Mouse (Mus musculus): ENCODE measurements around the gene Nr4a3. TPM values are rescaled to one million over a fixed set of nuclear protein-coding genes. Genes with fewer than 3 reads are reported as not detected.
A peak's percentile ranks its signal among the peaks of the same experiment; 100 is the strongest.

Gene Nr4a3
- total RNA-seq, 2 experiments from 2014 or later: 6.1 to 11.0 TPM

- no peak for DNase-seq
Measured at GRCm38 (mm10) chr4:48110331-48110730, 65.4 kb downstream of the Nr4a3 start.

- DNase-seq: no peak
Measured at GRCm38 (mm10) chr4:48116191-48116590, 71.2 kb downstream of the Nr4a3 start.

DNA sequence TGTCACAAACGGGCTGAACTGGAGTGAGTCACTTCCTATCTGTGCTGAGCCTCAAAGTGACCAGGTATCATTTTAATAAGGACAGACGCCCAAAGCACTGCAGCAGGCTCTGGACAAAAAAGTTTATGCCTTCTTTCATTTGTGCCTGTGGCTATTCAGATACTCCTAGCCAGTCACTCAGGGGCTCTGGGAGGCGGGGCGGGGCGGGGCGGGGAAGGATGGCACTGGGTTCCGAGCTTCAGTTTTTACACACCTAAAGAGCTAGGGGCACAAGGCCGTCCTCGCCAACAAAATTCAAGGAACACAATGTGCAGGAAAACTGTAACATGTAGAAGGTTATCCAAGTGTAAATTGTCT lies 79.4 kb downstream of the Nr4a3 start:
- no peak for DNase-seq

- peak; percentile 83 for DNase-seq
Measured at GRCm38 (mm10) chr4:48124773-48125469, 80.0 kb downstream of the Nr4a3 start, which contains the start of gene Stx17. Stx17 (plus strand) TSS chr4:48124915.

DNA sequence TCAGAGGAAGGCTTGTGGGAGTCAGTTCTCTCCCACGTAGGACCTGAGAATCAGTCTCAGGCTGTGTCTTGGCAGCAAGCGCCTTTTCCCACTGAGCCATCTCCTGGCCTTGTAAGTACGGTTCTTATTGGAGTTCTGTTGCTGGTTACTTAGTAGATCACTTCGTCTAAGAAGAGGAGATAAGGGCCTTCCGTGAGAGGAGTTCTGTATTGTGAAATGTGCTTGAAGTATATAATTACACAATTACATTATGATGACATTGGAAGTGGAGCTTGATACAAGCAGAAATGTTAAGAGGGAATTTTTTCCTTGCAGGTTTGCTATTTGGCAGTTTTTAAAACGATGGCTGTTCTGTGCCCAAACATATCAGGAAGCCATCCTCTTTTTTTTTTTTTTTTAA lies 85.4 kb downstream of the Nr4a3 start:
- no peak for DNase-seq

GRCm38 (mm10) chr4:48131606-48132005 lies 86.7 kb downstream of the Nr4a3 start:
- no peak for DNase-seq

DNA sequence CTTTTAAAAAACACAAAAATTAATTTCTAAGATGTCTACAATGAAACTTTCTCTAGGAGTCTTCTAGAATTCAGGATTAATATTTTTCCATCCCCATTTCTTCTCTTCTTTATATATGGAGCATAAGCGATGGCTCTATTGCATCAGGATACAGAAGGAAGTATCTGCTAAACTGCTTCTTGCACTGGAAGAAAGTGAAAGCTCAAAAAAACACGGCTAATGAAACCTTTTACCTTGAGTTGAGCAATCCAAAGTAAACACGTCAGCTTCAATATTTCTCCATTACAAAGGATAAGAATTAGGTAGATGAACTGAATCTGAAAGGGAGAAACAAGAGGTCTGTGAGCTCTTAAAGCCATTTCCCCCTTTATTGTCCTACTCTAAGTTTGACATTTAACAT lies 87.8 kb downstream of the Nr4a3 start:
- DNase-seq: no peak

Other genes with a start within 250 kb of the Nr4a3 start
- gene Stx17, start 79.8 kb downstream of the Nr4a3 start, total RNA-seq (2021): 10 to 100 TPM; 23.4 to 27.3 TPM
- 10 to 100 TPM; 27.4 to 31.3 TPM for gene Erp44, start 234.4 kb downstream of the Nr4a3 start, total RNA-seq (2021)
- gene Invs, start 234.6 kb downstream of the Nr4a3 start, total RNA-seq (2021): 1 to 10 TPM; 2.1 to 2.7 TPM